Mouse (Mus musculus): ENCODE data around the gene Utp20.

Gene Utp20

DNA sequence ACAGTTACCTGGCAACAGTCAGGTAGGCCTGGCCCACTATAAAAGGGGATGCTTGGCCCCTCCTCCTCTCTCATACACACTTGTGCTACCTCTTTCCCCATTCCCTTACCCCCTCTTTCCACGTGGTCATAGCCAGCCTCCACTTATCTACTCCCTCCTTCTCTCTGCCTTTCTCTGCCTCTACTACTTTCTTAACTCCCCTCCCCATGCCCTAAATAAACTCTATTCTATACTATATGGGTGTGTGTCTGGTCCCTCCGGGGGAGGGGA is 108.9 kb downstream of the Utp20 start:
- no peak for DNase-seq (ENCODE audit: low read depth in 2 of 2, low spot score in 2 of 2)

- no peak for DNase-seq (ENCODE audit: low read depth in 2 of 2, low spot score in 2 of 2)
Measured at GRCm38 (mm10) chr10:88716986-88717755, 109.4 kb downstream of the Utp20 start.

DNA sequence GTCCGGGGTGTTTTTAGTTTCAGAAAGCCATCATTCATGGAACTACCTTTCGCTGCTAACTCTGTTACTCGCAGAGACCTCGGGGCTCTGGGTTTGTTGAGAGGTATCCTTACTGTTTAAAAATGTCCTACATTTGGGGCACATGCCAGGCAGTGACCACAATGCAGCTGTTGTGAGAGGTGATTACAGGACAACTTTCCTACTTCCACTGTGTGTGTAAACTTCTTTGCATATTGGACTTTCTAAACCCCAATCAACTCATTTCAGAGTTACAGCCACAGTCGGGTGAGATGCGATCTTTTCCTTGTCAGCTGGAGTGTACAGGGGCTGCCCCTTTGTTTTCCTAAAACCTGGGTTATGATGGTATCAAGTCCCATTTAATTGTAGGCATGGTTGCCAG is 111.0 kb downstream of the Utp20 start:
- DNase-seq (ENCODE audit: low read depth in 2 of 2, low spot score in 2 of 2) = no peak

DNA sequence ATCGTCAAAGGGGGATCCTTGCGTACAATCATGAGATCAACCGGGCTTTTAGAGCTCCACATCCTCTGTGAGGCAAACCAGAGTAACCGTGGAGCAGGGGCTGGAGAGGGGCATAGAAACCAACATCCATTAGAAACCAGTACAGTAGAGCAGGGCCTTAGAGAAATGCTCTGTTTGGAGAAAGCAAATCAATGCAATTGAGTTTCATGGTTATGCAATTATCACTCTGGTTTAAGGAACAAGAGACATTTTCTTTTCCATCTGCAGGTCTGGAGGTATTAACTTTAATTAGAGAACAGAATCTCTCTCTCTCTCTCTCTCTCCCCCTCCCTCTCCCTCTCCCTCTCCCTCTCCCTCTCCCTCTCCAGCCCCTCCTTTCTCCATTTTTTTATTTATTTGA is 111.9 kb downstream of the Utp20 start:
- no peak for DNase-seq (ENCODE audit: low read depth in 2 of 2, low spot score in 2 of 2)

DNA sequence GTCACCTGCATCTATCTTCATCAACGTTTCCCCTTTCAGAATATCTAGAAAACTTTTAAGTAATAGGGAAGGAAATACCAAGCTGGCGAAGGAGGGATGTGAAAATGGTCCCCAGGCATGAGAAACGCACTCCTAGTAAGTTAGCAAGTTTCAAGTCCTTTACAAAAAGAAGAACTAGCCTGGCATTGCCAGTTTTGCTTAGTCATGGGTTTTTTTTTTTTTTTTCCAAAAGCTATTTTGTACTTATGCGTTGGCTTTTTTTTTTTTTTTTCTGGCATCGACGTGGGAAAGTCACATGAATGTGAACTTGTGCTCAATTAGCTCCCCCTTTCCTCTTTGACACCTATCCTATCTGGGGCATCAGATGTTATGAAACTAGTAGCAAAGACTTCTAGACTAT is 114.2 kb downstream of the Utp20 start:
- DNase-seq (ENCODE audit: low read depth in 2 of 2, low spot score in 2 of 2) = no peak

GRCm38 (mm10) chr10:88708671-88709523 is 117.7 kb downstream of the Utp20 start:
- DNase-seq (ENCODE audit: low read depth in 2 of 2, low spot score in 2 of 2) = no peak

GRCm38 (mm10) chr10:88700938-88701337 is 125.7 kb downstream of the Utp20 start:
- no peak for DNase-seq (ENCODE audit: low read depth in 2 of 2, low spot score in 2 of 2)

Measured in CD8-positive naive resting alpha-beta T cell, adult 2 months (primary cell).